ENCODE assay signal across 21 mouse cellular contexts in the genomic region with DNA sequence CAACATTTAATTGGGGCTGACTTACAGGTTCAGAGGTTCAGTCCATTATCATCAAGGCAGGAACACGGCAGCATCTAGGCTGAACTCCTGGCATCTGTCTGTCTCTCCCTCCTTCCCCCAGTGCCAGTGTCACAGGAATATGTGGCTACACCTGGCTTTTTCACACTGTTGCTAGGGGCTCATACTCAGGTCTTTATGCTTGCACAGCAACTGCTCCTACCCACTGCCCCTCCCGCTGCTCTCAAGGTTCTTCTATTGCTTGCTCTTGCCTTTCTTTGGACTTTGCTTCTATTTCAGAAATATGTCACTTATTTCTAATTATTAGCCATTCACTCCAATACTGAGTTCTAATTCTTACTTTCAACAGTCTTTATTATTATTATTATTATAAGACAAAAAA. TPM values are rescaled to one million over a fixed set of nuclear protein-coding genes. Genes with fewer than 3 reads are reported as not detected.
DNase-seq lines count a peak whose midpoint lies in the region; ATAC-seq lines count a peak whose summit lies in the region.
"Had no signal": no experiment of that assay in that cellular context is flagged by ENCODE, and none has a peak within 500 bp of the region (broad histone marks: within the 10 kb centered on the region; RNA-seq: fewer than 3 reads in every experiment).

No protein-coding gene starts in this region.

- H3K4me3 ChIP-seq in intestine, embryonic 16.5 days (ENCODE audit: low read length) = no peak overlapping the region
- no peak overlapping the region for H3K4me3 ChIP-seq in intestine, embryonic 15.5 days (replicated peaks)
- H3K4me3 ChIP-seq in kidney, embryonic 15.5 days (replicated peaks) = no peak overlapping the region
- no peak overlapping the region for H3K4me3 ChIP-seq in brown adipose tissue, adult 24 weeks (ENCODE audit: insufficient read depth, low read depth, low read length)
- H3K4me3 ChIP-seq: forebrain, embryonic 10.5 days; gastrocnemius, adult 2 months; hindbrain, embryonic 12.5 days; hindbrain, embryonic 15.5 days had no signal

- no peak overlapping the region for H3K9ac ChIP-seq in intestine, embryonic 16.5 days (ENCODE audit: low read depth, low read length)
- no peak overlapping the region for H3K9ac ChIP-seq in intestine, embryonic 15.5 days
- no peak overlapping the region for H3K9ac ChIP-seq in kidney, embryonic 15.5 days
- H3K9ac ChIP-seq: forebrain, postnatal 0 days; hindbrain, embryonic 12.5 days; hindbrain, embryonic 15.5 days had no signal

- H3K4me2 ChIP-seq in intestine, embryonic 16.5 days (ENCODE audit: low read depth, low read length) = no peak overlapping the region
- H3K4me2 ChIP-seq in intestine, embryonic 15.5 days (replicated peaks) = no peak overlapping the region
- H3K4me2 ChIP-seq in kidney, embryonic 15.5 days = no peak overlapping the region
- H3K4me2 ChIP-seq: heart, embryonic 11.5 days; hindbrain, embryonic 12.5 days; hindbrain, embryonic 15.5 days had no signal

- WGBS in intestine, embryonic 16.5 days = 68% methylated on average over 2 of the region's 2 CpGs
- WGBS in intestine, embryonic 15.5 days = 74% methylated on average over 2 of the region's 2 CpGs
- WGBS in kidney, embryonic 15.5 days = 74% methylated on average over 2 of the region's 2 CpGs

- no peaks in the 10 kb centered on the region for H3K27me3 ChIP-seq in intestine, embryonic 16.5 days (replicated peaks; ENCODE audit: control insufficient read depth, insufficient read depth, low read length)
- no peaks in the 10 kb centered on the region for H3K27me3 ChIP-seq in intestine, embryonic 15.5 days (replicated peaks)
- H3K27me3 ChIP-seq in kidney, embryonic 15.5 days = no peaks in the 10 kb centered on the region
- H3K27me3 ChIP-seq: hindbrain, embryonic 12.5 days; hindbrain, embryonic 15.5 days had no signal

- no peaks in the 10 kb centered on the region for H3K9me3 ChIP-seq in intestine, embryonic 16.5 days (ENCODE audit: control insufficient read depth, low read length)
- H3K9me3 ChIP-seq in intestine, embryonic 15.5 days = no peaks in the 10 kb centered on the region
- H3K9me3 ChIP-seq in kidney, embryonic 15.5 days (replicated peaks) = no peaks in the 10 kb centered on the region
- H3K9me3 ChIP-seq: forebrain, embryonic 10.5 days; hindbrain, embryonic 12.5 days; hindbrain, embryonic 15.5 days had no signal

- H3K4me1 ChIP-seq in intestine, embryonic 16.5 days (ENCODE audit: control insufficient read depth, insufficient read depth, low read length) = peaks cover 4% of the 10 kb centered on the region
- H3K4me1 ChIP-seq in intestine, embryonic 15.5 days (replicated peaks) = 0 out of 2 replicates have a peak, but pooled peaks cover 3% of the 10 kb centered on the region
- H3K4me1 ChIP-seq in kidney, embryonic 15.5 days = peaks cover 50% of the 10 kb centered on the region
- peaks cover 35% of the 10 kb centered on the region for H3K4me1 ChIP-seq in brown adipose tissue, adult 24 weeks (ENCODE audit: control insufficient read depth, insufficient read depth, insufficient read length, low read length)

- ATAC-seq in intestine, embryonic 16.5 days = peak; percentile 50; the same call in 1 of the 2 replicates
- no peak for ATAC-seq in intestine, embryonic 15.5 days
- ATAC-seq in kidney, embryonic 15.5 days (replicated peaks; ENCODE audit: low FRiP score) = no peak
- ATAC-seq: activated CD4-positive, CD25-positive, alpha-beta regulatory T cell, adult 4 months; forebrain, embryonic 14.5 days; forebrain, postnatal 0 days had no signal

- no peak overlapping the region for H3K27ac ChIP-seq in intestine, embryonic 16.5 days (ENCODE audit: low read length)
- H3K27ac ChIP-seq in intestine, embryonic 15.5 days = no peak overlapping the region
- 0 out of 2 replicates have a peak overlapping the region, but pooled peaks have one; percentile 6 for H3K27ac ChIP-seq in kidney, embryonic 15.5 days
- H3K27ac ChIP-seq in brown adipose tissue, adult 24 weeks (replicated peaks; ENCODE audit: low read depth, low read length) = 0 out of 2 replicates have a peak overlapping the region, but pooled peaks have one; percentile 42
- H3K27ac ChIP-seq: forebrain, embryonic 10.5 days; hindbrain, embryonic 12.5 days; hindbrain, embryonic 15.5 days had no signal

- no peak for DNase-seq in kidney, adult 18-20 months
- no peak for DNase-seq in spleen, postnatal 10 days (ENCODE audit: low spot score in 2 of 2)
- DNase-seq: adrenal gland, adult 8-10 months; adrenal gland, postnatal 25 days; cerebellum, adult 18-20 months; cerebellum, adult 9-10 months; cerebellum, postnatal 14 days; forebrain, postnatal 0 days; gastrocnemius, adult 2 months; gastrocnemius, postnatal 14 days; heart, adult 11 months had no signal

- H3K36me3 ChIP-seq in intestine, embryonic 16.5 days (ENCODE audit: control insufficient read depth, insufficient read depth, low read length) = no peaks in the 10 kb centered on the region
- no peaks in the 10 kb centered on the region for H3K36me3 ChIP-seq in intestine, embryonic 15.5 days
- 0 out of 2 replicates have a peak, but pooled peaks cover 3% of the 10 kb centered on the region for H3K36me3 ChIP-seq in kidney, embryonic 15.5 days
- H3K36me3 ChIP-seq: forebrain, embryonic 10.5 days; hindbrain, embryonic 12.5 days; hindbrain, embryonic 15.5 days had no signal

RNA-seq across cellular contexts. Expression of a gene that starts 17.6 kb away (rescaled TPM):
- 85.2 and 109 TPM in 2 replicates for polyA plus RNA-seq in intestine, embryonic 16.5 days (2015; fragmentation: Nextera tagmentation; extraction: Ambion mirVana)
- 87.4 and 92.5 TPM in 2 replicates for polyA plus RNA-seq in intestine, embryonic 15.5 days (2015; fragmentation: Nextera tagmentation; extraction: Ambion mirVana)
- polyA plus RNA-seq in kidney, embryonic 15.5 days (2015; fragmentation: Nextera tagmentation; extraction: Ambion mirVana) = 343 and 354 TPM in 2 replicates
- polyA plus RNA-seq in brown adipose tissue, adult 24 weeks (2012; ENCODE audit: insufficient read depth, insufficient read length, missing spikeins) = 85.5 and 137 TPM in 2 replicates

Comparison
In these comparisons a context has a peak if more than half of its experiments do, and no peak if none do; other contexts are left out.
1. H3K27ac ChIP-seq: peak in kidney, embryonic 15.5 days (single experiment) and brown adipose tissue, adult 24 weeks (single experiment); none in intestine, embryonic 16.5 days (single experiment) and intestine, embryonic 15.5 days (single experiment).